Mouse (Mus musculus) CH12.LX (cell line): ENCODE data around the gene Rnf214. TPM values are rescaled to one million over a fixed set of nuclear protein-coding genes. Genes with fewer than 3 reads are reported as not detected.

Experiments
- DNase-seq: peaks from one replicate; pipeline ENCODE4 v3.0.0-alpha.2; 2013; ENCODE audit errors: extremely low read depth
- H3K27ac ChIP-seq: 2 replicates; pipeline ENCODE4 v1.5.1; 2012; ENCODE audit warnings: low read depth, mild to moderate bottlenecking, control low read depth, moderate library complexity; ENCODE audit not compliant: insufficient read depth
- H3K27me3 ChIP-seq: replicated peaks from 2 replicates; pipeline ENCODE3; 2012; ENCODE audit warnings: inconsistent platforms
- H3K36me3 ChIP-seq, 2 experiments: replicated peaks in 1 of 2; 2 replicates each; pipeline versions ENCODE3 to v1.6.1; 2012; ENCODE audit warnings: inconsistent platforms in 1 of 2, low read length in 1 of 2, mild to moderate bottlenecking in 1 of 2, mixed read lengths in 1 of 2, moderate library complexity in 1 of 2; ENCODE audit not compliant: control insufficient read depth in 1 of 2, insufficient read depth in 1 of 2
- H3K4me1 ChIP-seq, 2 experiments: 2 replicates each; pipeline ENCODE4 v1.6.1; 2012; ENCODE audit warnings: inconsistent platforms in 1 of 2, moderate library complexity in 1 of 2; ENCODE audit not compliant: insufficient read depth in 2 of 2, control insufficient read depth in 1 of 2
- H3K4me2 ChIP-seq: 2 replicates; pipeline ENCODE4 v1.6.1; 2012; ENCODE audit warnings: low read depth, mild to moderate bottlenecking, control low read depth; ENCODE audit not compliant: poor library complexity, insufficient read depth, severe bottlenecking
- H3K4me3 ChIP-seq, 3 experiments: fragments of 150-350 bp in 1 of 3; sonication (generic) in 1 of 3; replicated peaks in 1 of 3; 2 replicates each; pipeline versions ENCODE3 to v1.5.1; 2011 to 2012; ENCODE audit warnings: low read depth in 2 of 3, low read length in 2 of 3, mild to moderate bottlenecking in 2 of 3, moderate library complexity in 2 of 3, control low read depth in 1 of 3, improper control_type of control experiment in 1 of 3, inconsistent platforms in 1 of 3, mixed read lengths in 1 of 3; ENCODE audit not compliant: poor library complexity in 1 of 3
- H3K79me2 ChIP-seq: replicated peaks from 2 replicates; pipeline ENCODE4 v1.6.1; 2012; ENCODE audit warnings: mild to moderate bottlenecking, moderate library complexity; ENCODE audit not compliant: control insufficient read depth, poor library complexity, insufficient read depth, severe bottlenecking; ENCODE audit errors: extremely low read depth
- H3K9ac ChIP-seq: 2 replicates; pipeline ENCODE4 v1.6.1; 2012; ENCODE audit warnings: low read depth, mild to moderate bottlenecking, control low read depth, moderate library complexity; ENCODE audit not compliant: insufficient read depth
- H3K9me3 ChIP-seq: replicated peaks from 2 replicates; pipeline ENCODE3; 2012; ENCODE audit warnings: low read length, inconsistent platforms, mixed read lengths
- BHLHE40 ChIP-seq: IDR thresholded peaks from 2 replicates; pipeline ENCODE4 v1.6.1; 2011; ENCODE audit warnings: mild to moderate bottlenecking, low read depth, low read length, improper control_type of control experiment
- CHD1 ChIP-seq: IDR thresholded peaks from 2 replicates; pipeline ENCODE4 v1.6.1; 2012; ENCODE audit warnings: low read depth, low read length, improper control_type of control experiment, inconsistent platforms
- CHD2 ChIP-seq: IDR thresholded peaks from 2 replicates; pipeline ENCODE4 v1.6.1; 2011; ENCODE audit warnings: low read length, improper control_type of control experiment
- CTCF ChIP-seq, 2 experiments: IDR thresholded peaks in 1 of 2; conservative IDR thresholded peaks in 1 of 2; 2 replicates each; pipeline ENCODE4 v1.5.1; 2011 to 2012; ENCODE audit warnings: low read depth in 2 of 2, low read length in 2 of 2, improper control_type of control experiment in 1 of 2, inconsistent platforms in 1 of 2, mild to moderate bottlenecking in 1 of 2, moderate library complexity in 1 of 2
- E2F4 ChIP-seq: IDR thresholded peaks from 2 replicates; pipeline ENCODE4 v1.6.1; 2011; ENCODE audit warnings: low read depth, low read length, improper control_type of control experiment; ENCODE audit not compliant: insufficient replicate concordance
- ELF1 ChIP-seq: IDR thresholded peaks from 2 replicates; pipeline ENCODE4 v1.6.1; 2014; ENCODE audit warnings: low read depth, mild to moderate bottlenecking, inconsistent platforms, low read length, improper control_type of control experiment
- EP300 ChIP-seq: IDR thresholded peaks from 2 replicates; pipeline ENCODE4 v1.6.1; 2011; ENCODE audit warnings: low read length, improper control_type of control experiment
- ETS1 ChIP-seq: conservative IDR thresholded peaks from 2 replicates; pipeline ENCODE4 v1.6.1; 2012; ENCODE audit warnings: low read depth, mild to moderate bottlenecking, inconsistent platforms, low read length, improper control_type of control experiment, moderate library complexity
- GABPA ChIP-seq: IDR thresholded peaks from 2 replicates; pipeline ENCODE4 v1.6.1; 2012; ENCODE audit warnings: low read depth, low read length, improper control_type of control experiment, inconsistent platforms; ENCODE audit not compliant: insufficient replicate concordance
- HCFC1 ChIP-seq: IDR thresholded peaks from 2 replicates; pipeline ENCODE4 v1.6.1; 2012; ENCODE audit warnings: low read depth, mild to moderate bottlenecking, inconsistent platforms, low read length, improper control_type of control experiment
- IRF4 ChIP-seq: IDR thresholded peaks from 2 replicates; pipeline ENCODE4 v1.6.1; 2014; ENCODE audit warnings: low read depth, mild to moderate bottlenecking, inconsistent platforms, low read length, improper control_type of control experiment
- JUN ChIP-seq: IDR thresholded peaks from 2 replicates; pipeline ENCODE4 v1.6.1; 2011; ENCODE audit warnings: low read depth, mild to moderate bottlenecking, low read length, improper control_type of control experiment, moderate library complexity; ENCODE audit not compliant: insufficient read depth
- JUND ChIP-seq: conservative IDR thresholded peaks from 2 replicates; pipeline ENCODE4 v1.6.1; 2011; ENCODE audit warnings: low read depth, low read length, improper control_type of control experiment
- KAT2A ChIP-seq: IDR thresholded peaks from 2 replicates; pipeline ENCODE4 v1.6.1; 2012; ENCODE audit warnings: low read length, improper control_type of control experiment, inconsistent platforms; ENCODE audit not compliant: insufficient replicate concordance
- MAFK ChIP-seq: IDR thresholded peaks from 2 replicates; pipeline ENCODE4 v1.6.1; 2011; ENCODE audit warnings: low read length, improper control_type of control experiment; ENCODE audit not compliant: insufficient replicate concordance
- MAX ChIP-seq: IDR thresholded peaks from 2 replicates; pipeline ENCODE4 v1.6.1; 2011; ENCODE audit warnings: low read length, improper control_type of control experiment
- MAZ ChIP-seq: IDR thresholded peaks from 2 replicates; pipeline ENCODE4 v1.6.1; 2012; ENCODE audit warnings: low read depth, mild to moderate bottlenecking, inconsistent platforms, low read length, improper control_type of control experiment, moderate library complexity
- MEF2A ChIP-seq: IDR thresholded peaks from 2 replicates; pipeline ENCODE4 v1.6.1; 2014; ENCODE audit warnings: low read depth, mild to moderate bottlenecking, inconsistent platforms, low read length, improper control_type of control experiment, borderline replicate concordance
- MXI1 ChIP-seq: IDR thresholded peaks from 2 replicates; pipeline ENCODE4 v1.6.1; 2011; ENCODE audit warnings: mild to moderate bottlenecking, low read depth, low read length, improper control_type of control experiment
- MYC ChIP-seq: IDR thresholded peaks from 2 replicates; pipeline ENCODE4 v1.6.1; 2011; ENCODE audit warnings: low read depth, mild to moderate bottlenecking, improper control_type of control experiment, low read length
- NELFE ChIP-seq: IDR thresholded peaks from 2 replicates; pipeline ENCODE4 v1.6.1; 2011; ENCODE audit warnings: low read depth, low read length, improper control_type of control experiment
- NRF1 ChIP-seq: IDR thresholded peaks from 2 replicates; pipeline ENCODE4 v1.6.1; 2014; ENCODE audit warnings: low read depth, mild to moderate bottlenecking, inconsistent platforms, low read length, improper control_type of control experiment, moderate library complexity
- PAX5 ChIP-seq: IDR thresholded peaks from 2 replicates; pipeline ENCODE4 v1.6.1; 2012; ENCODE audit warnings: low read length, inconsistent platforms, mixed read lengths
- POLR2A ChIP-seq: IDR thresholded peaks from 2 replicates; pipeline ENCODE4 v1.6.1; 2011; ENCODE audit warnings: low read depth, mild to moderate bottlenecking, improper control_type of control experiment, low read length
- POLR2AphosphoS2 ChIP-seq: IDR thresholded peaks from 2 replicates; pipeline ENCODE4 v1.6.1; 2011; ENCODE audit warnings: low read depth, low read length, improper control_type of control experiment
- RAD21 ChIP-seq: IDR thresholded peaks from 2 replicates; pipeline ENCODE4 v1.6.1; 2011; ENCODE audit warnings: low read depth, mild to moderate bottlenecking, low read length, improper control_type of control experiment, moderate library complexity
- RCOR1 ChIP-seq: conservative IDR thresholded peaks from 2 replicates; pipeline ENCODE4 v1.6.1; 2012; ENCODE audit warnings: low read depth, mild to moderate bottlenecking, inconsistent platforms, low read length, improper control_type of control experiment
- SIN3A ChIP-seq: IDR thresholded peaks from 2 replicates; pipeline ENCODE4 v1.6.1; 2012; ENCODE audit warnings: low read length, improper control_type of control experiment, inconsistent platforms
- SMC3 ChIP-seq: IDR thresholded peaks from 2 replicates; pipeline ENCODE4 v1.6.1; 2011; ENCODE audit warnings: low read depth, low read length, improper control_type of control experiment
- TBP ChIP-seq: conservative IDR thresholded peaks from 2 replicates; pipeline ENCODE4 v1.6.1; 2011; ENCODE audit warnings: low read depth, low read length, improper control_type of control experiment
- TCF12 ChIP-seq: IDR thresholded peaks from 2 replicates; pipeline ENCODE4 v1.6.1; 2014; ENCODE audit warnings: low read depth, mild to moderate bottlenecking, inconsistent platforms, low read length, improper control_type of control experiment
- UBTF ChIP-seq: IDR thresholded peaks from 2 replicates; pipeline ENCODE4 v1.6.1; 2012; ENCODE audit warnings: low read depth, mild to moderate bottlenecking, inconsistent platforms, low read length, improper control_type of control experiment, moderate library complexity
- USF1 ChIP-seq: IDR thresholded peaks from 2 replicates; pipeline ENCODE4 v1.6.1; 2014; ENCODE audit warnings: low read depth, mild to moderate bottlenecking, inconsistent platforms, low read length, improper control_type of control experiment
- USF2 ChIP-seq: conservative IDR thresholded peaks from 2 replicates; pipeline ENCODE4 v1.6.1; 2011; ENCODE audit warnings: low read depth, low read length, improper control_type of control experiment
- ZC3H11A ChIP-seq: IDR thresholded peaks from 2 replicates; pipeline ENCODE4 v1.6.1; 2012; ENCODE audit warnings: low read depth, mild to moderate bottlenecking, inconsistent platforms, low read length, improper control_type of control experiment
- ZKSCAN1 ChIP-seq: IDR thresholded peaks from 2 replicates; pipeline ENCODE4 v1.6.1; 2012; ENCODE audit warnings: low read depth, inconsistent platforms, low read length, improper control_type of control experiment, borderline replicate concordance
- ZMIZ1 ChIP-seq: IDR thresholded peaks from 2 replicates; pipeline ENCODE4 v1.6.1; 2012; ENCODE audit warnings: low read depth, mild to moderate bottlenecking, inconsistent platforms, low read length, improper control_type of control experiment
- ZNF384 ChIP-seq: IDR thresholded peaks from 2 replicates; pipeline ENCODE4 v1.6.1; 2012; ENCODE audit warnings: low read depth, low read length, improper control_type of control experiment, inconsistent platforms
- dilution Hi-C: fragments of 300-500 bp; cut with MboI; formaldehyde crosslinking; loops from 2 replicates; pipeline ENCODE4 v1.14.3; 2020; ENCODE audit warnings: low sequenced_read_pairs; ENCODE audit not compliant: extremely low pct_unique_long_range_greater_than_20kb, extremely low pct_ligation_motif_present
- in situ Hi-C: fragments of 300-500 bp; cut with MboI; formaldehyde crosslinking; loops from 3 replicates; pipeline ENCODE4 v1.14.3; 2019; ENCODE audit warnings: low sequenced_read_pairs, low pct_ligation_motif_present, low pct_unique_long_range_greater_than_20kb, mixed read lengths
- polyA plus RNA-seq: library from polyadenylated mRNA; unstranded; fragments of >175 nt; gene quantifications from 2 replicates; pipeline ENCODE4 v1.2.1, GENCODE M21; 2012; ENCODE audit warnings: low read depth; ENCODE audit not compliant: insufficient read length
- total RNA-seq, 2 experiments: library from RNA; depleted of rRNA; stranded (reverse); fragments of 300-350 nt in 1 of 2; fragments of >200 nt in 1 of 2; gene quantifications; 2 replicates each; pipeline ENCODE4 v1.2.3; 2012 to 2014

The Rnf214 gene
- total RNA-seq (2012; rRNA removed): 9.4 and 9.7 TPM in 2 replicates
- total RNA-seq (2014; rRNA removed): 4.4 and 5.3 TPM in 2 replicates
- polyA plus RNA-seq: 16.1 and 19.4 TPM in 2 replicates

DNA sequence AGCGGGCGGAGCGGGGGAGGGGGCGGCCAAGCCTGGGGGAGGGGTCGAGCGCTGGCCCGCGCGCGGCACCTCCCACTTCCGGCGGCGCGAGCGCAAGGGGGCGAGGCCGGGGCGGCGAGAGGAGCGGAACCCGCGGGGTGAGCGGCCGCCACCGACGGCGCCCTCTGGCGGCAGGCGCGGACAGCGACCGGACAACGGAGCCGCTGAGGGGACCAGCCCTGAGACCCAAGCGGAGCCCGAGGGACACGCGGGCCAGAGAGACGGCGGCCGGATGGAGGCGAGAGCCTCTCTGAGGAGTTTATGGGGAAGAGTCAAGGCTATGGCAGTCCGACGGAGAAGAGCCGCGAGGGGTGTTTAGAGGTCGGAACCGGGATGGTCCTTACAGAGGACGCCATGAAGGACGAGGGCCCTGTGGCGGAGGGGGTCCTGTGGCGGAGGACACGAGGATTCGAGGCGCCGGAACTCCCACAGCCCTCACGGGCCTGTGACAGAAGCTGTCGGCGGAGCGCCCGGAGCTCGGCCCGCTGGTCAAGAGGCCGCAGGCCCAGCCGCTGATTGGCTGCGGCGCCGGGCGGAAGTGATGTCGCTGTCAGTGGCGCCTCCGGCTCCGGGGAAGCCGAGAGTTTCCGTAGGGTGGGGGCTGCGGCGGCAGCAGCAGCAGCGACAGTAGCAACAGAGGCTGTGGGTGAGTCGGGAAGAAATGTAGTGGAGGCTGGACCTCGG lies at the start of gene Rnf214, which contains the start of gene Pcsk7:
Gene Rnf214, minus strand, starts transcription at position 557 of the 723 bp plus-strand sequence.
Gene Pcsk7, plus strand, starts transcription at position 143 of the 723 bp plus-strand sequence.
- no peaks in the 10 kb centered on the region for H3K9me3 ChIP-seq
- peak within 1 kb of the TSS; percentile 78 to 93 (median 89) for H3K4me3 ChIP-seq
- peak within 1 kb of the TSS; percentile 83 for H3K4me2 ChIP-seq
- H3K27me3 ChIP-seq: no peaks in the 10 kb centered on the region
- peak within 1 kb of the TSS; percentile 78 for H3K27ac ChIP-seq
- H3K36me3 ChIP-seq: peaks cover 24 to 44% of the 10 kb centered on the region in 2 experiments
- in situ Hi-C loops: no loop called here
- DNase-seq: peak; percentile 72
- H3K4me1 ChIP-seq: peaks cover 0 to 29% of the 10 kb centered on the region in 2 experiments; a peak in 2 of 4 replicates
- H3K79me2 ChIP-seq: peaks cover 15% of the 10 kb centered on the region
- dilution Hi-C loops: no loop called here
- TF ChIP-seq E2F4: no peak
- TF ChIP-seq SIN3A: no peak; the same call in 1 of the 2 replicates
- TF ChIP-seq POLR2A: peak; percentile 93
- no peak for TF ChIP-seq EP300
- TF ChIP-seq JUN: no peak
- TF ChIP-seq TBP: peak; percentile 54; the same call in 1 of the 2 replicates
- TF ChIP-seq KAT2A: 0 out of 2 replicates have a peak, but pooled peaks have one; percentile 52
- TF ChIP-seq SMC3: peak; percentile 41
- TF ChIP-seq IRF4: peak; percentile 56; the same call in 1 of the 2 replicates
- 0 out of 2 replicates have a peak, but pooled peaks have one; percentile 20 for TF ChIP-seq UBTF
- no peak for TF ChIP-seq MYC
- TF ChIP-seq MXI1: peak; percentile 69
- TF ChIP-seq MAX: no peak; the same call in 1 of the 2 replicates
- peak; percentile 59; the same call in 1 of the 2 replicates for TF ChIP-seq MAZ
- TF ChIP-seq NRF1: peak; percentile 66
- no peak for TF ChIP-seq CHD1
- TF ChIP-seq ZMIZ1: 0 out of 2 replicates have a peak, but pooled peaks have one; percentile 53
- no peak for TF ChIP-seq ETS1
- TF ChIP-seq ZC3H11A: no peak
- no peak for TF ChIP-seq PAX5
- TF ChIP-seq USF1: no peak
- no peak for TF ChIP-seq ZNF384
- peak; percentile 65; the same call in 1 of the 2 replicates for TF ChIP-seq TCF12
- peak; percentile 18; the same call in 1 of the 2 replicates for TF ChIP-seq GABPA
- TF ChIP-seq JUND: no peak
- TF ChIP-seq RAD21: no peak
- peak; percentile 66 for TF ChIP-seq ELF1
- no peak for TF ChIP-seq RCOR1
- peak; percentile 53 for TF ChIP-seq MEF2A
- TF ChIP-seq CTCF (conservative IDR thresholded peaks at IDR 0.05 in 1 of 2, IDR thresholded peaks at IDR 0.05 in 1 of 2; ENCODE audit: low read depth in 2 of 2, low read length in 2 of 2): peak in 1 of 2 experiments; percentile 81; a peak in 2 of 4 replicates
- peak; percentile 35; the same call in 1 of the 2 replicates for TF ChIP-seq BHLHE40
- TF ChIP-seq MAFK: no peak
- TF ChIP-seq POLR2AphosphoS2: peak; percentile 84; the same call in 1 of the 2 replicates
- TF ChIP-seq HCFC1: peak; percentile 69
- no peak for TF ChIP-seq ZKSCAN1
- TF ChIP-seq CHD2: peak; percentile 85
- TF ChIP-seq USF2: no peak
- peak; percentile 89 for TF ChIP-seq NELFE
- TF ChIP-seq, all 38 proteins: peak for 20
- H3K9ac ChIP-seq: peak within 1 kb of the TSS; percentile 92
